Mouse (Mus musculus): ENCODE measurements around the gene Rbm34. TPM values are rescaled to one million over a fixed set of nuclear protein-coding genes. Genes with fewer than 3 reads are reported as not detected.
"Not testable (repeated sequence)": the region's sequence is repeated elsewhere in the genome, so short reads cannot be mapped to it uniquely, and the experiment has no call there.

The Rbm34 gene
- polyA plus RNA-seq, 1 experiment from 2014 or later = 26.0 TPM

DNA sequence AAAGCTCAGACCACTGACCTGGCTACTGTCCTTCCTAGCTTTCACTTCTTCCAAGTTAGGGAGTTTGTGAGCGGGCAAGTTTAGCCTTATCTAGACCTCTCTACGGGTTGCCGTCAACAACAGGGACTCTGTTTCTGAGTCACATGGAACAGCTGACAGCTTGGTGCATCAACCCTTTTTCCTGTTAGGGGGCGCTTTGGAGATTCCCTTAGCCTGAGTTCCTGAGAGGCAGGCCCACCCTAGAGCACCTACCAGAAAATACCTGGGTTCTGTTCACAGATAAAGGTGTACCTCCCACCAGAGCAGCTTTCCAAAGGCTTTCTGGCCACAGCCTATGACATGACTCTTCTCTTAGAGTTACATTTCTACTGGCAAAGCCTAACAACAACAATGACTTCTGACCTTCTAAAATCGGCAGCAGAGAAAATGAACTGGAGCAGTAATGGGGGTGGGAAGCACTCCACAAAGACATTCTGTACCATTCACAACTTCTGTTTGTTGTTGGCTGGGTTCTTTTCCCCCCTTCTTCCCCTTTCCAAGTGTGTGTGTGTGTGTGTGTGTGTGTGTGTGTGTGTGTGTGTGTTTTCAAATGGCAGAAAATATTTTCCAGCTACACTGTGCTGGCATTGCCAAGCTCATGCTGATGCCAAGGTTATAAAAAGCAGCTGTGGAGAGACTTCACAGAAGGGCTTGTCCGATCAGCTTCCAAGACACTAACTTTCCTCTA, 53.5 kb downstream of the Rbm34 start:
- H3K4me1 ChIP-seq = peaks cover 45% of the 10 kb centered on the region
- no peaks in the 10 kb centered on the region for H3K27me3 ChIP-seq
- no peak for ATAC-seq (replicated peaks; ENCODE audit: low FRiP score)
- no peak overlapping the region for H3K9ac ChIP-seq
- 68% methylated on average over 6 of the region's 6 CpGs for WGBS
- no peaks in the 10 kb centered on the region for H3K9me3 ChIP-seq (replicated peaks)
- H3K4me2 ChIP-seq = no peak overlapping the region
- H3K4me3 ChIP-seq (replicated peaks) = no peak overlapping the region
- peak overlapping the region; percentile 3; the same call in 1 of the 2 replicates for H3K27ac ChIP-seq
- H3K36me3 ChIP-seq = 0 out of 2 replicates have a peak, but pooled peaks cover 2% of the 10 kb centered on the region

- H3K9me3 ChIP-seq (replicated peaks) = no peaks in the 10 kb centered on the region
- H3K36me3 ChIP-seq = no peaks in the 10 kb centered on the region
- no peak overlapping the region for H3K4me3 ChIP-seq (replicated peaks)
- H3K4me2 ChIP-seq = no peak overlapping the region
- 95% methylated on average over 4 of the region's 4 CpGs for WGBS
- H3K4me1 ChIP-seq = peaks cover 45% of the 10 kb centered on the region
- no peak for ATAC-seq (replicated peaks; ENCODE audit: low FRiP score)
- H3K27me3 ChIP-seq = no peaks in the 10 kb centered on the region
- no peak overlapping the region for H3K27ac ChIP-seq
- no peak overlapping the region for H3K9ac ChIP-seq
Measured at GRCm38 (mm10) chr8:126916611-126917010, 54.3 kb downstream of the Rbm34 start.

DNA sequence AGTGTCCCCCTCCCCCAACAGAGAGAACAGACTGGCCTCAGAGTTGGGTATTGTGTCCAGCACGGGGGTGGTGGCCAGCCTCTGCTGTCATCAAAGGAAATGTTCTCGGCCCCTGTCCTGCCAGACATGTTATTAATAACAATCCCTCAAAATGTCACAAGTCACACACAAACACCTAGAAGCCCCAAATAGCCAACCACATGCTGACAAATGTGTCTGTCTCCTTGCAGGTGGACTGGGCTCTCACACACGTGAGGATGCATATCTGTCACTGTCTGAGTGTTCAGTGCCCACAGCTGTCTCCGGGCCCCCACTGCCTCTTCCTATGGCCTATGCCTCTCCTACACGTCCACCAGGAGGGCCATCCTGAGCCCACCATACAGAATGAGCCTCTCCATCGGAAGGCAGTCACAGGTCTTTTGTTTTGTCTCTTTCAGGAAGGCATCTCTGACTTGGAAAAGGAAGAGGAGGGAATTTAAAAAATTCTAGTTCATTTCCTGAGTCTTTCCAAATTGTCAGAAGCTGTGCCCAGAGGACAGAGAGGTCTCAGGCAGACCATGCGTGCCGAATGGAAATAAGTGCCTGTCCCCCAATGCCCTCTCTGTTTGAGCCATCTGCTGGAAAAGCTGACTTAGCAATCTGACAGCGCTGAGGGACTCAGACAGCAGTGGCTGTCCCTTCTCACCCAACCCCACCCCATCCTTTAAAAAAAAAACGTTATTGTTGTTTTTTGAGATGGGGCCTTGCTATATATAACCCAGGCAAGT, 56.1 kb downstream of the Rbm34 start:
- Histone ChIP-seq H3K27me3 (no peaks in the 10 kb centered on the region), H3K4me3 (replicated peaks) (no peak overlapping the region)

DNA sequence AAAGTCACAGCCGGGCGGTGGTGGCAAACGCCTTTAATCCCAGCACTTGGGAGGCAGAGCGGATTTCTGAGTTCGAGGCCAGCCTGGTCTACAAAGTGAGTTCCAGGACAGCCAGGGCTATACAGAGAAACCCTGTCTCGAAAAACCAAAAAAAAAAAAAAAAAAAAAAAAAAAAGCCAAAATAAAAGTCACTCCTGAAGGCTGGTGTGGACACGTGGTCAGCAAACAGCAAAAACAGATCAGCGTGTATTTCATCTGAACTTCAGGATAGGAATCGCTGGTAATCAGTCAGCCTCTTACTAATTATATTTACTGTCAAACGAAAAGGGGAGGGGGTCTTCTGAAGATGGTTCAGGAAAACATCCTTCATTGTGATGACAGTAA, 56.8 kb downstream of the Rbm34 start:
- H3K27ac ChIP-seq; H3K9ac ChIP-seq; H3K4me2 ChIP-seq; H3K9me3 ChIP-seq (replicated peaks); H3K36me3 ChIP-seq; ATAC-seq (replicated peaks; ENCODE audit: low FRiP score); H3K4me3 ChIP-seq (replicated peaks); H3K27me3 ChIP-seq: not testable (repeated sequence)
- 74% methylated on average over 10 of the region's 10 CpGs for WGBS
- H3K4me1 ChIP-seq = peaks cover 38% of the 10 kb centered on the region

More for the DNA sequence above, 56.1 kb downstream of the Rbm34 start:
- 35% methylated on average over 10 of the region's 10 CpGs for whole genome bisulfite sequencing
- no peak for ATAC-seq (replicated peaks; ENCODE audit: low FRiP score)
- H3K4me2 ChIP-seq = no peak overlapping the region
- no peaks in the 10 kb centered on the region for H3K9me3 ChIP-seq (replicated peaks)
- no peaks in the 10 kb centered on the region for H3K36me3 ChIP-seq
- H3K4me1 ChIP-seq = peaks cover 38% of the 10 kb centered on the region
- H3K9ac ChIP-seq = no peak overlapping the region
- peak overlapping the region; percentile 37; the same call in 1 of the 2 replicates for H3K27ac ChIP-seq

- WGBS = 37% methylated on average over 12 of the region's 12 CpGs
- Histone ChIP-seq H3K27ac (peak overlapping the region; percentile 49), H3K9me3 (replicated peaks) (no peaks in the 10 kb centered on the region), H3K4me3 (replicated peaks) (no peak overlapping the region), H3K4me2 (no peak overlapping the region), H3K27me3 (no peaks in the 10 kb centered on the region), H3K9ac (no peak overlapping the region), H3K4me1 (peaks cover 40% of the 10 kb centered on the region), H3K36me3 (no peaks in the 10 kb centered on the region)
- no peak for ATAC-seq (replicated peaks; ENCODE audit: low FRiP score)
Measured at GRCm38 (mm10) chr8:126913241-126914106, 57.4 kb downstream of the Rbm34 start.

- H3K9ac ChIP-seq = no peak overlapping the region
- H3K36me3 ChIP-seq = no peaks in the 10 kb centered on the region
- H3K27me3 ChIP-seq = no peaks in the 10 kb centered on the region
- no peak overlapping the region for H3K27ac ChIP-seq
- no peaks in the 10 kb centered on the region for H3K9me3 ChIP-seq (replicated peaks)
- no peak for ATAC-seq (replicated peaks; ENCODE audit: low FRiP score)
- WGBS = 47% methylated on average over 10 of the region's 10 CpGs
- no peak overlapping the region for H3K4me2 ChIP-seq
- peaks cover 27% of the 10 kb centered on the region for H3K4me1 ChIP-seq
- no peak overlapping the region for H3K4me3 ChIP-seq (replicated peaks)
Measured at GRCm38 (mm10) chr8:126909371-126909802, 61.5 kb downstream of the Rbm34 start.

DNA sequence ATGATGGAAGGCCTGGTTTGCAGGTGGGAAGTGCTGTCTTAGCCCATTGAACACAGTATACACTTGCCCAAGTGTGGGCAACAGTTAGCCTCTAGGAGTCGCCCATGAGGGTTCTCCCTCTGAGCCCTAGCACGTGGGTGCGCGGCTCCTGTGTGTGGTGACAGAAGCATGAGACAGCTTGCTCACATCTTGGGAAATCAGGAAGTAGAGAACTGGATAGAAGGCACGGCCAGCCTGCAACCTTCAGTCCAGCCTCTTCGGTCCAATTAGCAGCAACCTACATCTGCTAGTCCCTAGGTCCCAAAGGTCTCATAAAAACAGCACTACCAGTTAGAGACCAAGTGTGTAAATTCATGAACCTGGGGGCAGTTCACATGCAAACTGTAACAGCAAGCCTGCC, 62.1 kb downstream of the Rbm34 start:
- no peak overlapping the region for H3K9ac ChIP-seq
- H3K27ac ChIP-seq = no peak overlapping the region
- H3K36me3 ChIP-seq = no peaks in the 10 kb centered on the region
- no peak overlapping the region for H3K4me3 ChIP-seq (replicated peaks)
- no peak for ATAC-seq (replicated peaks; ENCODE audit: low FRiP score)
- WGBS = 68% methylated on average over 6 of the region's 6 CpGs
- no peaks in the 10 kb centered on the region for H3K27me3 ChIP-seq
- H3K4me2 ChIP-seq = no peak overlapping the region
- peaks cover 28% of the 10 kb centered on the region for H3K4me1 ChIP-seq
- no peaks in the 10 kb centered on the region for H3K9me3 ChIP-seq (replicated peaks)

DNA sequence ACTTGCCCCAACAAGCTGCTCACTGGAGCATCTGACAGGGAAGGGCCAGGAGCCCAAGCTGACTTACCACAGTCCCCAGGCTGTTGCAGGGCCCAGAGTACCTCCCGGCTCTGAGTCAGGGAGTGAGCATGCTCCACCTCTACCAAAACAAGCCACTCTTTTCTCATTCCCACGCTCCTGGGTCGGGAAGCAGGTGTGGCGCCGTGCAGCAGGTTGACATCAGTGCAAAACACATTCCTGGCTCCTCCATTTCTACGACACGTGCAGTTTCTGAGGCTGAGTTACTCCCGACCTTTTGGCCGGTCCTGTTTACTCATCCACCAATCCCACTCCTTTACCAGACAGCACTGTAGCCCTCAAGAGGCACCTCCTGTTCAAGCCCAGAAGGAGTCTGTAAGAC, 62.9 kb downstream of the Rbm34 start:
- 53% methylated on average over 9 of the region's 9 CpGs for WGBS
- H3K4me2 ChIP-seq = no peak overlapping the region
- no peaks in the 10 kb centered on the region for H3K27me3 ChIP-seq
- no peak overlapping the region for H3K9ac ChIP-seq
- no peak overlapping the region for H3K4me3 ChIP-seq (replicated peaks)
- no peaks in the 10 kb centered on the region for H3K36me3 ChIP-seq
- no peak for ATAC-seq (replicated peaks; ENCODE audit: low FRiP score)
- 0 out of 2 replicates have a peak overlapping the region, but pooled peaks have one; percentile 42 for H3K27ac ChIP-seq
- peaks cover 20% of the 10 kb centered on the region for H3K4me1 ChIP-seq
- no peaks in the 10 kb centered on the region for H3K9me3 ChIP-seq (replicated peaks)

DNA sequence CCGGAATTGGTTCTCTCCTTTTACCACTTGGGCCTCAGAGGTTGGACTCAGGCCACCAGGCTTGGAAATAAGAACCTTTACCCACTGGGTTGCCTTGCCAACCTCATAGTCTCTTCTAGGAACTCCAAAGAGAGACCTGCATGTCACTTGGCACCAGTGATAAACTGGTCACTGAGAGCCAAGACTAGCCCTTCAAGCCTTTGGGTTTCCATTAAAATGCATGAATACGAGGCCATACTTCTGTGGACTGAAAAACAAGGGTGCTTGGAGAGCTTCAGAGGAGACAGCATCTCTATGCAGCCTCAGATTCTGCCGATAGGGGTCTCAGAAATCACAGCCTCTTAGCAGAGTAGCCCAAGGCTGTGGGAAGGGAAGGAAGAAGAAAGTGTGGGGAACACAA, 63.5 kb downstream of the Rbm34 start:
- Histone ChIP-seq H3K9me3 (replicated peaks) (no peaks in the 10 kb centered on the region), H3K27me3 (no peaks in the 10 kb centered on the region), H3K9ac (no peak overlapping the region), H3K4me3 (replicated peaks) (no peak overlapping the region), H3K36me3 (no peaks in the 10 kb centered on the region), H3K27ac (0 out of 2 replicates have a peak overlapping the region, but pooled peaks have one; percentile 42), H3K4me2 (no peak overlapping the region), H3K4me1 (peaks cover 20% of the 10 kb centered on the region)
- no peak for ATAC-seq (replicated peaks; ENCODE audit: low FRiP score)
- 85% methylated on average over 3 of the region's 3 CpGs for WGBS

DNA sequence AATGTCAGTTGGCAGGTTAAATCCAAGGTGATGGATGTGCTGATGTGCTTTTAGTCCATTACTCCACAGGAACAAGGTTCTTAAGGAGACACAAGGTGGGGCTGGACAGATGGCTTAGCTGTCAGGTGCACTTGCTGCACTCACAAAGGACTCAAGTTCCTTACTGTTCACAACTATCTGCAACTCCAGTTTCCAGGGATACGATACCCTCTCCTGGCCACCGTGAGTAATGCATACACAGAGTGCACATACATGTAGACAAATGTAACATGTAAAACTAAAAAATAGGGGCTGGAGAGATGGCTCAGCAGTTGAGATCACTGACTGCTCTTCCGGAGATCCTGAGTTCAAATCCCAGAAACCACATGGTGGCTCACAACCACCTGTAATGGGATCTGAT, 65.5 kb downstream of the Rbm34 start:
- H3K4me2 ChIP-seq = no peak overlapping the region
- H3K9ac ChIP-seq = no peak overlapping the region
- no peak for ATAC-seq (replicated peaks; ENCODE audit: low FRiP score)
- H3K27me3 ChIP-seq = no peaks in the 10 kb centered on the region
- no peak overlapping the region for H3K4me3 ChIP-seq (replicated peaks)
- WGBS = 89% methylated on average over 3 of the region's 3 CpGs
- no peak overlapping the region for H3K27ac ChIP-seq
- peaks cover 23% of the 10 kb centered on the region for H3K4me1 ChIP-seq
- H3K36me3 ChIP-seq = no peaks in the 10 kb centered on the region
- H3K9me3 ChIP-seq (replicated peaks) = no peaks in the 10 kb centered on the region

DNA sequence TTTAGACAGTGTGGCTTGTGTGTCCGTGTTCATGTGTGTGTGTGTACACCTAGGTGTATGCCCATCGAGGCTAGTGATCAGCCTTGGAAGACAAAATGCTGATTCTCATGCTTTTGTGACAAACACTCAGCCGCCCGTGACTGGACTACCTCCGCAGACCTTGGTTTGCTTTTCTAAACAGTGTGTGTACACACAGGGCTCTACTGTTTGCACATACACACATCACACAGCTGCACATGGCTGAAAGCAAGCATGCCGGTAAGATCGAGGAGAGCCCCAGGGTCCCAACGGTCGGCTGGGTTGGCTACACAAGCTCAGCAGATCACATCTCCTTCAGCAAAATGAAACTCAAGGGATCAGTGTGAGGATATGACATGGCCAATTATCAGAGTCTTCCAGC, 66.9 kb downstream of the Rbm34 start:
- Histone ChIP-seq H3K27ac (no peak overlapping the region), H3K4me3 (replicated peaks) (no peak overlapping the region), H3K27me3 (no peaks in the 10 kb centered on the region)

More for the DNA sequence above, 66.9 kb downstream of the Rbm34 start:
- 82% methylated on average over 9 of the region's 9 CpGs for WGBS
- no peak for ATAC-seq (replicated peaks; ENCODE audit: low FRiP score)
- no peaks in the 10 kb centered on the region for H3K36me3 ChIP-seq
- no peaks in the 10 kb centered on the region for H3K9me3 ChIP-seq (replicated peaks)
- no peak overlapping the region for H3K4me2 ChIP-seq
- peaks cover 15% of the 10 kb centered on the region for H3K4me1 ChIP-seq
- H3K9ac ChIP-seq = no peak overlapping the region

All from kidney, embryonic 15.5 days (tissue).